Mouse (Mus musculus) kidney, adult 8-10 months (tissue): ENCODE results near the gene Zfp422.
A peak's percentile ranks its signal among the peaks of the same experiment; 100 is the strongest.

Source experiments
- DNase-seq, 2 experiments: peaks; one replicate each; pipeline ENCODE4 v3.0.0; 2022

Gene Zfp422

DNA sequence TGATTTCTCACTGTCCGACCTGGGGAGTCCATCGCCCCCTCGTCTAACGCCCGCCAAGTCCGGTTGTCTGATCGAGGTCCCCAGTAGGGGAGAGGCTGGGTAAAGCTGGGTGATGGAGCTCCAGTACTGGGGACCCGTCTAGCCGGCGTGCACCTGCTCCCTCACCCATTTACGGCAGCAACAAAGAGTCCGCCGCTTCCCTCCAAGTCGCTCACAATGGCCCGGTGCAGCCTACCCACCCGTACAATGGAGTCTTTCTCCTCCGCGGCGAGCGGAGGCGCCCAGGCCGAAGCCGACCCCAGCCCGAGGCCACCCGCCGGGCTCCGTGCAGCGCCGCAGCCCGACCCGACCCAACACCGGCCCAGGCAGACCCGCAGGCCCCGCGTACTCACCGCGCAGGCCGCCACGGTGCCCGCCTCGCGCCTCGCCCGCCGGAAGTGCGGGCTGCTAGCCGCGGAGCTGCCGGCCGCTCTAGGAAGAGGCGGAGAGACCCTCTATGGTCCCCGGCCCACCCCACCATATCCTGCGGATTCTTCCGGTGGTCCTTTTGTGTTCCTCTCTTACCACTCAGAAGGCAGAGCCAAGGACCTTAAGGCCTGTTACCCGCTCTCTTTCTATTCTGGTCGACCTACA is at the start of gene Zfp422:
Gene Zfp422, minus strand, starts transcription at position 461 of the 633 bp plus-strand sequence.
- peak in 1 of 2 experiments; percentile 45 for DNase-seq

DNA sequence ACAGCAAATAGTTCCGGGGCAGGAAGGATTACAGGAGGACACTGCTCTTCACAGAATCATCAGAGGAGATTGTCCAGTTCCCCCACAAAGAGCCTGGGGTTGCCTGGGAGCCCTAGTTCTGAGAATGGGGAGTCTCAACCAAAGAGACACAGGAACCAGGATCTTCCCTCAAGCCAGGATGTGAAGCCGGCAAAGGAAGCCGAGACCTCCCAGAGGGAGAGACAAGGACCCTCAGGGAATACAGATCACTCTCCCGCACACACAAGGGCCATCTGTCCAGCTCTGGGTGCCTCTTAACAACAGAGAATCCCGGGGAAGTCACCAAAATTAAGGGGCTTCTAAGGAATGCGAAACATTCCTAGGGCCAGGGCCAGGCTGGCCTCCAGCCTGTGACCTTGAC is 48.5 kb upstream of the Zfp422 start:
- DNase-seq = no peak

DNA sequence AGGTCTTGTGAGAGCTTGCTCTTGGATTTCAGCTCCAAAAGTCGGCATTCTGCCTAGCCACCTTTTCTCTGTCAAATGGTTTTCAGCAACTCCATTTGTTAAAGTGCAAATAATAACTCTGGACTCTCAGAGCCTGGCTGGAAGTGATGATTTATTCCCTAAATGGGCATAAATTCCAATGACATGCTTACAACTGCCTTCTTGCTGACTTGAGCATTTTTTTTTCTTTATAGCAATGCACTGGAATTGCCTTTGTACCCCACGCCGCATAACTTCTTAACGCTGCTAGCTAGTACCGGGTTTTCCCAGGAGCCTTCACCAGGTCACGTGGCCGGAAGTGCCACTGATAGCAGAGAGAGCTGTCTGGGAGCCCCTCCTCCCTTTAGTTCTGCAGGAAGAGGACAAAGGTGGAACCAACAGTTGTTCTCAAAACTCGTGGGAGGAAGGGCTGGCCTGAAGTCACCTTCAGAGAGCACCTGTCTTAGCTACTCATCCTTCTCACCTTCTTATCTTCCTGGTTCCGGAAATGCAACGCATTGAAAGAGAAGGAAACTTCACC is 47.6 kb upstream of the Zfp422 start:
- no peak for DNase-seq

GRCm38 (mm10) chr6:116674283-116674886 is 45.6 kb upstream of the Zfp422 start:
- no peak for DNase-seq

GRCm38 (mm10) chr6:116673471-116674282 is 44.9 kb upstream of the Zfp422 start, which contains the start of gene Rassf4:
TSS of gene Rassf4 (minus strand) at chr6:116673952.
- DNase-seq = peak; percentile 61 to 66

- no peak for DNase-seq
These were observed 43.5 kb upstream of the Zfp422 start for GRCm38 (mm10) chr6:116672349-116672748.

- DNase-seq = no peak
These were observed 43.0 kb upstream of the Zfp422 start for GRCm38 (mm10) chr6:116671768-116672167.

DNA sequence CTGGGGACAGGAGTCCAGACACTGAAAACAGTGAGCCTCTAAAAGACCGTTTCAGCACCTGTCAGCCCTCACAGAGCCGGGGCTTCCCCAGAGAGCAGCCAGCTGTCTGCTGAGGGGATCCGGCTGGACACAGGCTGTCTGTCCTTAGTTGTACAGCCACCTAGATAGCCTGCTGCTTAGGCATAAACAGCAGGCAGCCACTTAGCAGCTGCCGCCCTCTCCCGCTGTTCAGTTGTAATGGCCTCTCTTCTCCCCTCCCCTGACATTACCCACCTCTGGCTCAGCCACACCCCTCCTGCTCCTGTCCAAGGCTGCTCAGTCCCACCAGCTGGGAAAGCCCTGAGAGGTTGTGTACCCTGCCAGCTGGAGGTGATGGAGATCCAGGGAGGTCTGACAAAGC is 42.2 kb upstream of the Zfp422 start:
- DNase-seq = peak in 1 of 2 experiments; percentile 1

- peak in 1 of 2 experiments; percentile 31 for DNase-seq
These were observed 41.3 kb upstream of the Zfp422 start for GRCm38 (mm10) chr6:116670144-116670543.

GRCm38 (mm10) chr6:116668682-116669470 is 40.1 kb upstream of the Zfp422 start:
- DNase-seq = no peak

DNA sequence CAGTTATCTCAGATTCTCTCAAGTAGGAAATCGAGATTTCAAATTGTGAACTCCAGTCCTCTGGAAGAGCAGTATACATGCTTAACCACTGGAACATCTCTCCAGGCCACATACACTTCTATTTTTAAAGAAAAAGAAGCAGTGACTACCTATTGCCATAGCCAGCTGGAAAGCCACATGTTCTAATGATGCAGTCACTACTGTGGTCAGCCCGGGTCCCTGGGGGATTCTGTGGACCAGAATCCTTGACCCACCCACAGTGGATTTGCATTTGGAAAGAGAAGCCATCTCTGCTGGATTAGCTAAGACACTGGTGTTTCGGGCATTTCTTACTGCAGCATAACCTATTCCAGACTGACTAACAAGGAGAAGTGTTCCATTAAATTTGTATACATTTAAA is 38.6 kb upstream of the Zfp422 start:
- no peak for DNase-seq

DNA sequence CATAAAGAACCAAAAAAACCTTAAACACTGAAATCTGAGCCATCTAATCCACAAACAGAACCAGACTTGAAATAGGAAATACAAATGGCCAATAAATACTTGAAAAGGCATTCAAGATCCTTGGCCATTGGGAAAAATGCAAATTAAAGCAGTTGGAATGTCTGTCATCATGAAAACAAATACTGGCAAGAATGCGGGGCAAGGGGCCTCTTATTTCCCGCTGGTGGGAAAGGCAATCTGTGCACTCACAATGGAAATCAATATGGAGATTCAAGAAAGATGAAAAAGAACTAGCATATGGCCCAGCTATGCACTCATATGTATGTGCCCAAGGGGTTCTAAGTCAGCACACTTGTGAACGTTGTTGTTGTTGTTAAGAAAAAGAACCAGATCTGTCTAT is 38.1 kb upstream of the Zfp422 start:
- DNase-seq = no peak

DNA sequence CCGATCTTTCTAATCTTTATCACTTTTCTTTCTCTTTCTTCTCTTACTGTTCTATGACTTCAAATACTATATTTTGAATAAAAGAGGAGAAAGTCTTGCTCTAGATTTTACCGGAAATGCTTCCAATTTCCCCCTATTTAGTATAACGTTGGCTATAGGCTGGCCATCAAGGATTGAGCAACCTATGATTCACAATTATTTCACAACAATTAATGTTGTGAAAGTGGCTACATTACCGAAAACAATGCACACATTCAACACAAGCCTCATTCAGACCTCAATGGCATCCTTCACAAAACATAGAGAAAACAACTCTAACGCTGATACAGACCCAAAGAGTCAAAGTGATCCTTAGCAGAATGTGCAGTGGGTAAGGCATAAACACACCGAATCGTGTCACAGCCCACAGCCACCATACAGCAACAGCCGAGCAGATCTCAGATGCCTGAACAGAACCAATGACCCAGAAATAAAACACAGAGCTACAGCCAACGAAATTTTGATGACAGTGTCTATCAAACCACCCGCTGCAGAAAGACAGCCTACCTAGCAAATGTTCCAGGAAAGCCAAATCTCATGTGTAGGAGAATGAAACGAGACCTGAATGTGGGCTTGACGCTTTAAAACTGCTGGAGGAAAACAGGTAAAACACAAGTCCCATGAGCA is 37.4 kb upstream of the Zfp422 start:
- no peak for DNase-seq

- no peak for DNase-seq
These were observed 36.0 kb upstream of the Zfp422 start for GRCm38 (mm10) chr6:116664830-116665229.

DNA sequence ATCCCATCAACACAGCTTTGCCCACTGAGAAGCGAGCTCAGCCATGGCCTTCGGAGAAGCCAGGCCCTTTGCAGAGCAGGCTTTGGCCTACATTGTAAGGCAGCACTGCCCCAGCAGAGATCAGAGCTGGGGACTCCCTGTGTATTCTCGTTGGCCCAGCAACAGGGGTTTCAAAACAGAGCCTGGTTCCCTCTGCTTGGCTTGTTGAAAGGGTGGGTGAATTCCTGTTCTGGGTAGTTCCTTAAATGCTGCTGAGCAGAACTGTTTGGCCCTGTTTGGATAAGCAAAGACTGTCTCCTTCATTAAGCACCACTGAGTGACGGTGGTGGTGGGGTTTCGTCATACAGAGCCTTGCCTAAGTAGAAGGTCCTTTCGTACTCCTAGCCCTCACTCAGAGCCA is 35.2 kb upstream of the Zfp422 start:
- no peak for DNase-seq

- no peak for DNase-seq
These were observed 34.6 kb upstream of the Zfp422 start for GRCm38 (mm10) chr6:116663364-116663763.

DNA sequence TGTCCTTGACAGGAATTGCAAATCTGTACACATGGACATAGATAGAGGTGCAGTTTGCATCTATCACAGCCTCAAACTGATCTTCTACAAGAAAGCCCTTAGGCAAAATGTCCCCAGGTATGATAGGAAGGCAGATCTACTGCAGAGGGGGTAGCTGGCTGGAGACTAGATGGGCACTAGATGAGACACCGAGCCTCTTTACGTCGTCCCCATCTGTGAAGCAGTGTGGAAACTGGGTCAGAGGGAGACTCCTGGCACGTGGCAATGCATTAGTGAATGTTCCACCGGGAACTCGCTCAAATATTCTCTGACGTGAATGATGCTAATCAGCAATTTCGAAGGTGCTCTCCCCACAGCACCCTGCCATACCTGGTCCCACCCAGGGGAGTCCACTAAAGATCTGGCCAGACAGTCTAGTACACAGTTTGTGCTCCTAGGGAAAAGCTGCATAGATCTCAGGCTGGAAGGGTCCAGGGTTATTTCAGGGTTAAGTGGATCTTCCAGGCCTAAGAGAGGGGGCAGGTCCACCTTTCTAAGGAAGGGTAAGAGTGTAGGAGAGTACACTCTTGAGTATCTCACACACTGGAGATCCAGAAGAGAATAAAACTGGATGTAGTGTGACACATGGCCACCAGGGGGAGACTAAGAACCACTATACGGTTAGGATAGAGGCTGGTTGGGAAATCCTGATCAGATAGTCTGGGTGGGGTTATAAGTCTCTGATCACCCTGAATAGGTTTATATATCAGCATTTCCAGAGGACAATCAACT is 25.1 kb upstream of the Zfp422 start:
- DNase-seq = peak in 1 of 2 experiments; percentile 67

GRCm38 (mm10) chr6:116653191-116653590 is 24.4 kb upstream of the Zfp422 start:
- DNase-seq = no peak

- DNase-seq = peak; percentile 58 to 64
These were observed 22.8 kb upstream of the Zfp422 start for GRCm38 (mm10) chr6:116651437-116652118.

DNA sequence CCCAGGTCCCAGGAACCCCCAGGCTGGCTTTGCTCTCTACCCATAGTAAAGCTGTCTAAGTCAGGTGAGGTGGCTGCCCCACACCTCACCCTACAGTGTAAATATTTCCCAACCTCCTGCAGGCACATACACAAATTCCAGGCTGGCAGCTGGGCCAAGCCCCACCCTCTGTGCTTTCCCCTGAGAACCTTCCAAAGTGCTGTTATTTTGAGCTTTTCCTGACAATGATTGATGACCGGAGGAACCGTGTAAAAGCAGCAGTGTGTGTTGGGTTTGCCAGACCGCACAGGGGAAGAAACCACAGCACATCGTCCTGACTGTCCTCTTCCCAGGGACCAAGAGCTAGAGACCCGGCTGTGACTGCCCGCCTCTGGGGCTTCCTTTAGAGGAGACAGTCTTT is 21.6 kb upstream of the Zfp422 start, which contains the start of gene Depp1:
Gene Depp1, plus strand, starts transcription at position 204 of the 400 bp plus-strand sequence.
- peak; percentile 88 to 91 for DNase-seq

DNA sequence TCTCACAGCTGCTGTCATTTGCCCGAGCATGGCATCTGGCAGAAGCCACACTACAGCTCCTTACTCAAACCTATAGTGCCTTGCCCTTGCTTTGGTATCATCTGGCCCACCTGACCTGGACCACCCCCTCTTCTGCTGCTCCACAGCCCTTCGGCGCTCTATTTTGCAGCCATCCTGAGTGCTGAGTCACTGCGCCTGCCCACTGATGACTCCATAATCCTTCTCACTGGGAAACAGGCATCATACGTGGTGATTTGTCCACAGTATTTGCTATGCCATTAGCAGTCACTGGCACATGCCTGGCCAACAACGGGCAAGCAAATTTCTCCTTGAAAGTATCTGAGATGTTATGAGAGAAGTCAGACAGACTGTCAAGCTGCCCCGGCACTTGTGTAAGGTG is 21.0 kb upstream of the Zfp422 start:
- DNase-seq = no peak
